Mouse (Mus musculus): Measurements from ENCODE around the gene Msx3.

- no peak for TF ChIP-seq CTCF (IDR thresholded peaks at IDR 0.05; ENCODE audit: borderline replicate concordance, control insufficient read depth, extremely low read depth, insufficient read depth, low read length, poor library complexity)
- no peak for TF ChIP-seq POLR2A (IDR thresholded peaks at IDR 0.05; ENCODE audit: control insufficient read depth, extremely low read depth, insufficient read depth, low read length, poor library complexity)
Observed at GRCm38 (mm10) chr7:140049115-140049689, 313 bp upstream of the Msx3 start.
